Mouse (Mus musculus) CH12.LX (cell line): Measurements from ENCODE around the gene Snapc1. TPM values are rescaled to one million over a fixed set of nuclear protein-coding genes. Genes with fewer than 3 reads are reported as not detected.

Experiments used
- DNase-seq: peaks from one replicate; pipeline ENCODE4 v3.0.0-alpha.2; 2013; ENCODE audit errors: extremely low read depth
- H3K27ac ChIP-seq: 2 replicates; pipeline ENCODE4 v1.5.1; 2012; ENCODE audit warnings: low read depth, mild to moderate bottlenecking, control low read depth, moderate library complexity; ENCODE audit not compliant: insufficient read depth
- H3K27me3 ChIP-seq: replicated peaks from 2 replicates; pipeline ENCODE3; 2012; ENCODE audit warnings: inconsistent platforms
- H3K36me3 ChIP-seq, 2 experiments: replicated peaks in 1 of 2; 2 replicates each; pipeline versions ENCODE3 to v1.6.1; 2012; ENCODE audit warnings: inconsistent platforms in 1 of 2, low read length in 1 of 2, mild to moderate bottlenecking in 1 of 2, mixed read lengths in 1 of 2, moderate library complexity in 1 of 2; ENCODE audit not compliant: control insufficient read depth in 1 of 2, insufficient read depth in 1 of 2
- H3K4me1 ChIP-seq, 2 experiments: 2 replicates each; pipeline ENCODE4 v1.6.1; 2012; ENCODE audit warnings: inconsistent platforms in 1 of 2, moderate library complexity in 1 of 2; ENCODE audit not compliant: insufficient read depth in 2 of 2, control insufficient read depth in 1 of 2
- H3K4me2 ChIP-seq: 2 replicates; pipeline ENCODE4 v1.6.1; 2012; ENCODE audit warnings: low read depth, mild to moderate bottlenecking, control low read depth; ENCODE audit not compliant: poor library complexity, insufficient read depth, severe bottlenecking
- H3K4me3 ChIP-seq, 3 experiments: fragments of 150-350 bp in 1 of 3; sonication (generic) in 1 of 3; replicated peaks in 1 of 3; 2 replicates each; pipeline versions ENCODE3 to v1.5.1; 2011 to 2012; ENCODE audit warnings: low read depth in 2 of 3, low read length in 2 of 3, mild to moderate bottlenecking in 2 of 3, moderate library complexity in 2 of 3, control low read depth in 1 of 3, improper control_type of control experiment in 1 of 3, inconsistent platforms in 1 of 3, mixed read lengths in 1 of 3; ENCODE audit not compliant: poor library complexity in 1 of 3
- H3K79me2 ChIP-seq: replicated peaks from 2 replicates; pipeline ENCODE4 v1.6.1; 2012; ENCODE audit warnings: mild to moderate bottlenecking, moderate library complexity; ENCODE audit not compliant: control insufficient read depth, poor library complexity, insufficient read depth, severe bottlenecking; ENCODE audit errors: extremely low read depth
- H3K9ac ChIP-seq: 2 replicates; pipeline ENCODE4 v1.6.1; 2012; ENCODE audit warnings: low read depth, mild to moderate bottlenecking, control low read depth, moderate library complexity; ENCODE audit not compliant: insufficient read depth
- H3K9me3 ChIP-seq: replicated peaks from 2 replicates; pipeline ENCODE3; 2012; ENCODE audit warnings: low read length, inconsistent platforms, mixed read lengths
- BHLHE40 ChIP-seq: IDR thresholded peaks from 2 replicates; pipeline ENCODE4 v1.6.1; 2011; ENCODE audit warnings: mild to moderate bottlenecking, low read depth, low read length, improper control_type of control experiment
- CHD2 ChIP-seq: IDR thresholded peaks from 2 replicates; pipeline ENCODE4 v1.6.1; 2011; ENCODE audit warnings: low read length, improper control_type of control experiment
- CTCF ChIP-seq, 2 experiments: IDR thresholded peaks in 1 of 2; conservative IDR thresholded peaks in 1 of 2; 2 replicates each; pipeline ENCODE4 v1.5.1; 2011 to 2012; ENCODE audit warnings: low read depth in 2 of 2, low read length in 2 of 2, improper control_type of control experiment in 1 of 2, inconsistent platforms in 1 of 2, mild to moderate bottlenecking in 1 of 2, moderate library complexity in 1 of 2
- ELF1 ChIP-seq: IDR thresholded peaks from 2 replicates; pipeline ENCODE4 v1.6.1; 2014; ENCODE audit warnings: low read depth, mild to moderate bottlenecking, inconsistent platforms, low read length, improper control_type of control experiment
- EP300 ChIP-seq: IDR thresholded peaks from 2 replicates; pipeline ENCODE4 v1.6.1; 2011; ENCODE audit warnings: low read length, improper control_type of control experiment
- GABPA ChIP-seq: IDR thresholded peaks from 2 replicates; pipeline ENCODE4 v1.6.1; 2012; ENCODE audit warnings: low read depth, low read length, improper control_type of control experiment, inconsistent platforms; ENCODE audit not compliant: insufficient replicate concordance
- JUN ChIP-seq: IDR thresholded peaks from 2 replicates; pipeline ENCODE4 v1.6.1; 2011; ENCODE audit warnings: low read depth, mild to moderate bottlenecking, low read length, improper control_type of control experiment, moderate library complexity; ENCODE audit not compliant: insufficient read depth
- JUND ChIP-seq: conservative IDR thresholded peaks from 2 replicates; pipeline ENCODE4 v1.6.1; 2011; ENCODE audit warnings: low read depth, low read length, improper control_type of control experiment
- MAFK ChIP-seq: IDR thresholded peaks from 2 replicates; pipeline ENCODE4 v1.6.1; 2011; ENCODE audit warnings: low read length, improper control_type of control experiment; ENCODE audit not compliant: insufficient replicate concordance
- MAX ChIP-seq: IDR thresholded peaks from 2 replicates; pipeline ENCODE4 v1.6.1; 2011; ENCODE audit warnings: low read length, improper control_type of control experiment
- NELFE ChIP-seq: IDR thresholded peaks from 2 replicates; pipeline ENCODE4 v1.6.1; 2011; ENCODE audit warnings: low read depth, low read length, improper control_type of control experiment
- NRF1 ChIP-seq: IDR thresholded peaks from 2 replicates; pipeline ENCODE4 v1.6.1; 2014; ENCODE audit warnings: low read depth, mild to moderate bottlenecking, inconsistent platforms, low read length, improper control_type of control experiment, moderate library complexity
- PAX5 ChIP-seq: IDR thresholded peaks from 2 replicates; pipeline ENCODE4 v1.6.1; 2012; ENCODE audit warnings: low read length, inconsistent platforms, mixed read lengths
- POLR2AphosphoS2 ChIP-seq: IDR thresholded peaks from 2 replicates; pipeline ENCODE4 v1.6.1; 2011; ENCODE audit warnings: low read depth, low read length, improper control_type of control experiment
- RAD21 ChIP-seq: IDR thresholded peaks from 2 replicates; pipeline ENCODE4 v1.6.1; 2011; ENCODE audit warnings: low read depth, mild to moderate bottlenecking, low read length, improper control_type of control experiment, moderate library complexity
- RCOR1 ChIP-seq: conservative IDR thresholded peaks from 2 replicates; pipeline ENCODE4 v1.6.1; 2012; ENCODE audit warnings: low read depth, mild to moderate bottlenecking, inconsistent platforms, low read length, improper control_type of control experiment
- SMC3 ChIP-seq: IDR thresholded peaks from 2 replicates; pipeline ENCODE4 v1.6.1; 2011; ENCODE audit warnings: low read depth, low read length, improper control_type of control experiment
- TCF12 ChIP-seq: IDR thresholded peaks from 2 replicates; pipeline ENCODE4 v1.6.1; 2014; ENCODE audit warnings: low read depth, mild to moderate bottlenecking, inconsistent platforms, low read length, improper control_type of control experiment
- UBTF ChIP-seq: IDR thresholded peaks from 2 replicates; pipeline ENCODE4 v1.6.1; 2012; ENCODE audit warnings: low read depth, mild to moderate bottlenecking, inconsistent platforms, low read length, improper control_type of control experiment, moderate library complexity
- USF1 ChIP-seq: IDR thresholded peaks from 2 replicates; pipeline ENCODE4 v1.6.1; 2014; ENCODE audit warnings: low read depth, mild to moderate bottlenecking, inconsistent platforms, low read length, improper control_type of control experiment
- USF2 ChIP-seq: conservative IDR thresholded peaks from 2 replicates; pipeline ENCODE4 v1.6.1; 2011; ENCODE audit warnings: low read depth, low read length, improper control_type of control experiment
- ZMIZ1 ChIP-seq: IDR thresholded peaks from 2 replicates; pipeline ENCODE4 v1.6.1; 2012; ENCODE audit warnings: low read depth, mild to moderate bottlenecking, inconsistent platforms, low read length, improper control_type of control experiment
- ZNF384 ChIP-seq: IDR thresholded peaks from 2 replicates; pipeline ENCODE4 v1.6.1; 2012; ENCODE audit warnings: low read depth, low read length, improper control_type of control experiment, inconsistent platforms
- dilution Hi-C: fragments of 300-500 bp; cut with MboI; formaldehyde crosslinking; loops from 2 replicates; pipeline ENCODE4 v1.14.3; 2020; ENCODE audit warnings: low sequenced_read_pairs; ENCODE audit not compliant: extremely low pct_unique_long_range_greater_than_20kb, extremely low pct_ligation_motif_present
- in situ Hi-C: fragments of 300-500 bp; cut with MboI; formaldehyde crosslinking; loops from 3 replicates; pipeline ENCODE4 v1.14.3; 2019; ENCODE audit warnings: low sequenced_read_pairs, low pct_ligation_motif_present, low pct_unique_long_range_greater_than_20kb, mixed read lengths
- polyA plus RNA-seq: library from polyadenylated mRNA; unstranded; fragments of >175 nt; gene quantifications from 2 replicates; pipeline ENCODE4 v1.2.1, GENCODE M21; 2012; ENCODE audit warnings: low read depth; ENCODE audit not compliant: insufficient read length
- total RNA-seq, 2 experiments: library from RNA; depleted of rRNA; stranded (reverse); fragments of 300-350 nt in 1 of 2; fragments of >200 nt in 1 of 2; gene quantifications; 2 replicates each; pipeline ENCODE4 v1.2.3; 2012 to 2014

The Snapc1 gene
- total and polyA plus RNA-seq, 3 experiments: 7.7 to 24.0 (median 9.7) TPM

DNA sequence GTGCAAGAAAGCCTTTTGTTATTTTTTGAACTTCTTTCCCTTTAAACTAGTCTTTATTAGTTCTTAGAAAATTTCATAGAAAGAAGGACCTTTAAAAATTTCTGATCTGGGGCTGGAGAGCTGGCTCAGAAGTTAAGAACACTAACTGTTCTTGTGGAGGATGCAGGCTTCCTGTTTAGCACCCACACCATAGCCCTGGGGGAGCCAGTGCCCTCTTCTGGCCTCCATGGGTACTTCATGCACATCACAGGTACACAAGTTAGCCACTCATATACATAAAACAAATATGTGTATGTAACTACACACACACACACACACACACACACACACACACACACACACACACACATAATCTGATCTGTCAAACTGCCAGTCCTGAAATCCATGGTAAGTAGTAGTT, 25.3 kb downstream of the Snapc1 start:
- TF ChIP-seq CTCF (conservative IDR thresholded peaks at IDR 0.05 in 1 of 2, IDR thresholded peaks at IDR 0.05 in 1 of 2; ENCODE audit: low read depth in 2 of 2, low read length in 2 of 2) (peak; percentile 54 to 79), MAFK (no peak), ELF1 (peak; percentile 43; the same call in 1 of the 2 replicates), MAX (no peak), SMC3 (peak; percentile 83), RAD21 (peak; percentile 62), JUN (no peak)
- Histone ChIP-seq H3K27ac (no peak overlapping the region), H3K79me2 (no peaks in the 10 kb centered on the region), H3K27me3 (no peaks in the 10 kb centered on the region), H3K9ac (no peak overlapping the region), H3K9me3 (no peaks in the 10 kb centered on the region), H3K36me3 (peaks cover 7 to 28% of the 10 kb centered on the region in 2 experiments), H3K4me3 (no peak overlapping the region), H3K4me2 (no peak overlapping the region), H3K4me1 (peaks cover 0 to 6% of the 10 kb centered on the region in 2 experiments; a peak in 1 of 4 replicates)
- dilution Hi-C loops (no loop called here), in situ Hi-C loops (no loop called here)
- DNase-seq: peak; percentile 58

DNA sequence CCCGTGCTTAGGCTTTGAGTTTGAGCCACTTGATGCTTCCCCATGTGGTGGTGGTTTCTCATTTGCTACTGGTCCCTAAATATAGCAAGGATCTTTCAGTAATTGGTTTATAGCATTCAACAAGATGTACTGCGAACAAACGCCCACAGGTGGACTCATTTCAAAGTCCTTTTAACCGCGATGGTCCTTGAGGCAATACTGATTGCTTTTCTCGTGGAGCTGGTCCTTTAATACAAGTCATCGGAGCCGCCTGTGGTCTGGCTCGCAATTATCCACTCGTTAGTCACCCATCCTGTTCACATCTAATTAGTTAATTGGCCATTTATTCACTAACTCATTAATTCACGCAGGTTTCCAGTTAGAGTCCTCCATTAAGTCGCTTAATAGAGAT, 32.6 kb downstream of the Snapc1 start:
- TF ChIP-seq TCF12 (no peak), GABPA (no peak), UBTF (no peak), POLR2AphosphoS2 (no peak), NRF1 (no peak), ZMIZ1 (no peak), ZNF384 (no peak), EP300 (no peak), RCOR1 (no peak), USF2 (no peak), CHD2 (no peak), NELFE (no peak), BHLHE40 (no peak), PAX5 (no peak), JUND (no peak), USF1 (no peak)
- Histone ChIP-seq H3K36me3 (no peaks in the 10 kb centered on the region), H3K4me3 (no peak overlapping the region), H3K27me3 (no peaks in the 10 kb centered on the region), H3K9me3 (peaks cover 2% of the 10 kb centered on the region), H3K9ac (no peak overlapping the region), H3K79me2 (no peaks in the 10 kb centered on the region), H3K4me2 (no peak overlapping the region), H3K27ac (no peak overlapping the region), H3K4me1 (no peaks in the 10 kb centered on the region; a peak in 1 of 4 replicates)
- dilution Hi-C loops (no loop called here), in situ Hi-C loops (no loop called here)
- no peak for DNase-seq
